Mouse (Mus musculus) forebrain, postnatal 0 days (tissue): ENCODE results near the gene 1810013L24Rik. TPM values are rescaled to one million over a fixed set of nuclear protein-coding genes. Genes with fewer than 3 reads are reported as not detected.
A peak's percentile ranks its signal among the peaks of the same experiment; 100 is the strongest.

Experiments used
- ATAC-seq: fragments of 200-750 bp; cut with Nextera tagmentation; 2 replicates; pipeline ENCODE4 v1.8.0; 2017; ENCODE audit warnings: mild to moderate bottlenecking, moderate library complexity
- DNase-seq: peaks from one replicate; pipeline ENCODE4 v3.0.0-alpha.2; 2015
- H3K27ac ChIP-seq: fragments of 300-500 bp; sonication (generic); 2 replicates; pipeline ENCODE4 v1.5.1; 2014; ENCODE audit warnings: low read depth, mild to moderate bottlenecking, antibody characterized with exemption, low read length, moderate library complexity, mixed read lengths
- H3K27me3 ChIP-seq: fragments of 300-500 bp; sonication (generic); 2 replicates; pipeline ENCODE4 v1.6.1; 2014; ENCODE audit warnings: mild to moderate bottlenecking, low read length, mixed read lengths; ENCODE audit not compliant: insufficient read depth
- H3K36me3 ChIP-seq: fragments of 300-500 bp; sonication (generic); 2 replicates; pipeline ENCODE4 v1.6.1; 2014; ENCODE audit warnings: mild to moderate bottlenecking, moderate library complexity; ENCODE audit not compliant: insufficient read depth
- H3K4me1 ChIP-seq: fragments of 300-500 bp; sonication (generic); 2 replicates; pipeline ENCODE4 v1.6.1; 2014; ENCODE audit warnings: antibody characterized with exemption; ENCODE audit not compliant: insufficient read depth
- H3K4me2 ChIP-seq: fragments of 300-500 bp; sonication (generic); 2 replicates; pipeline ENCODE4 v1.6.1; 2014; ENCODE audit warnings: low read depth, mild to moderate bottlenecking, moderate library complexity
- H3K4me3 ChIP-seq: fragments of 300-500 bp; sonication (generic); 2 replicates; pipeline ENCODE4 v1.5.1; 2014; ENCODE audit warnings: low read depth, low read length, mixed read lengths
- H3K9ac ChIP-seq: fragments of 300-500 bp; sonication (generic); 2 replicates; pipeline ENCODE4 v1.6.1; 2014; ENCODE audit warnings: mild to moderate bottlenecking
- H3K9me3 ChIP-seq: fragments of 300-500 bp; sonication (generic); 2 replicates; pipeline ENCODE4 v1.6.1; 2016; ENCODE audit warnings: low read length
- CTCF ChIP-seq: sonication (generic); IDR thresholded peaks from 2 replicates; pipeline ENCODE4 v1.5.1; 2016; ENCODE audit warnings: antibody characterized with exemption, control low read depth, low read depth
- WGBS: fragments of 180-500 bp; shearing (Covaris S2); extraction: QIAGEN DNeasy Blood & Tissue Kit; methylation state at CpG from one replicate; pipeline ENCODE4 v1.1.7; 2014; 5-methylcytosine and 5-hydroxymethylcytosine counted together
- polyA plus RNA-seq: library from polyadenylated mRNA; unstranded; fragments of >200 nt; fragmentation: Nextera tagmentation; extraction: Ambion mirVana; gene quantifications from 2 replicates; pipeline ENCODE4 v1.2.1, GENCODE M21; 2015
- total RNA-seq: library from RNA; depleted of rRNA; stranded (reverse); fragments of >200 nt; gene quantifications from 2 replicates; pipeline ENCODE4 v1.2.3, GENCODE M21; 2014

Gene 1810013L24Rik
- total and polyA plus RNA-seq, 2 experiments from 2014 or later, result 15.9 to 80.2 TPM

- no peaks in the 10 kb centered on the region for H3K36me3 ChIP-seq
- no peak overlapping the region for H3K4me2 ChIP-seq
- no peak overlapping the region for H3K4me3 ChIP-seq
- H3K27me3 ChIP-seq, result no peaks in the 10 kb centered on the region
- H3K4me1 ChIP-seq, result no peaks in the 10 kb centered on the region
- TF ChIP-seq CTCF, result no peak
- no peaks in the 10 kb centered on the region for H3K9me3 ChIP-seq
- 82% methylated on average over 4 of the region's 4 CpGs for WGBS
- H3K27ac ChIP-seq, result no peak overlapping the region
- ATAC-seq (no peak), DNase-seq (no peak)
- H3K9ac ChIP-seq, result no peak overlapping the region
Measured at GRCm38 (mm10) chr16:8822586-8822985, 7.3 kb upstream of the 1810013L24Rik start.

- ATAC-seq (no peak), DNase-seq (no peak)
- Histone ChIP-seq H3K9ac (no peak overlapping the region), H3K27ac (no peak overlapping the region), H3K4me3 (no peak overlapping the region), H3K36me3 (no peaks in the 10 kb centered on the region), H3K4me1 (no peaks in the 10 kb centered on the region), H3K9me3 (no peaks in the 10 kb centered on the region), H3K27me3 (no peaks in the 10 kb centered on the region), H3K4me2 (no peak overlapping the region)
- 69% methylated on average over 2 of the region's 2 CpGs for WGBS
- no peak for TF ChIP-seq CTCF
Measured at GRCm38 (mm10) chr16:8823661-8824060, 6.2 kb upstream of the 1810013L24Rik start.

- WGBS, result 91% methylated on average over 7 of the region's 7 CpGs
- H3K4me3 ChIP-seq, result no peak overlapping the region
- TF ChIP-seq CTCF, result no peak
- H3K36me3 ChIP-seq, result no peaks in the 10 kb centered on the region
- no peaks in the 10 kb centered on the region for H3K27me3 ChIP-seq
- no peak overlapping the region for H3K9ac ChIP-seq
- ATAC-seq (no peak), DNase-seq (no peak)
- no peak overlapping the region for H3K27ac ChIP-seq
- no peaks in the 10 kb centered on the region for H3K9me3 ChIP-seq
- no peak overlapping the region for H3K4me2 ChIP-seq
- peaks cover 5% of the 10 kb centered on the region; the same call in 1 of the 2 replicates for H3K4me1 ChIP-seq
Measured at GRCm38 (mm10) chr16:8827366-8827765, 2.5 kb upstream of the 1810013L24Rik start.

DNA sequence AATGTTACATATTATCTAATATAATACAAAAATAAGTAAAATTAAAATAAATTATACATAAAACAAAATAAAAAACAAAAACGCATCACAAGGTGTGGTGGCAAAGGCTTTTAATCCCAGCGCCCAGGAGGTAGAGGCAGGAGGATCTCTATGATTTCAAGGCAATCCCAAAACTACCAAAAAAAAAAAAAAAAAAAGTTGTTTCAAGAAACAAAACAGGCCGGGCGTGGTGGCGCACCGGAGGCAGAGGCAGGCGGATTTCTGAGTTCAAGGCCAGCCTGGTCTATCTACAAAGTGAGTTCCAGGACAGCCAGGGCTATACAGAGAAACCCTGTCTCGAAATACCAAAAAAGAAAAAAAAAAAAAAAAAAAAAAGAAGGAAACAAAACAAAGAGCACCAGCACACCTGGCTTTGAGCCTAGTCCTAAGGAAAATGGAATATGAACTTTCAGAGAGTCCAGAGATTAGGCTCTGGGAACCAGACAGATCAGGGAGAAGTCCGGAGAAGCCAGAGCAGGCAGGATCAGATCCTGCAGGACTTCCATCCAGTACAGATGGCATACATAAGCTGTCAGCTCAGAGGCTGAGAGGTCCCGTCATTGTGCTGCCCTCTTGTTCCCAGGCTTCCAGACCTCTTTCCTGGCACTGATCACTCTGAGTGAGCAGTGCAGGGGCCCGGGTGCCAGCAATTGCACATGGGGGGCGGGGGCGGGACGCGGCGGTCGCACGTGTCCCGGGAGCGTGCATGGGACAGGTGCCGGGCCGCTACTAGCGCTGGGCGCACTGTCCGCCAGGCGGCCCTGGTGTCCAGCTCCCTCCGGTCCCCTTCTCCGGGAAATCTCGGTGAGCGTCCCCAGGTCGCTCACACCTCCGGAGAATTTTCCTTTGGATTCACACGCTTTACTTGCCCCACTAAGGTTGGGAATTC lies 1.0 kb upstream of the 1810013L24Rik start:
- WGBS, result 11% methylated on average over 33 of the region's 33 CpGs
- ATAC-seq (peak; percentile 18), DNase-seq (no peak)
- Histone ChIP-seq H3K9me3 (no peaks in the 10 kb centered on the region), H3K36me3 (peaks cover 4% of the 10 kb centered on the region), H3K9ac (peak overlapping the region; percentile 63), H3K4me2 (peak overlapping the region; percentile 97), H3K27ac (peak overlapping the region; percentile 83), H3K4me1 (peaks cover 15% of the 10 kb centered on the region), H3K4me3 (peak overlapping the region; percentile 56), H3K27me3 (no peaks in the 10 kb centered on the region)
- peak; percentile 55 for TF ChIP-seq CTCF

DNA sequence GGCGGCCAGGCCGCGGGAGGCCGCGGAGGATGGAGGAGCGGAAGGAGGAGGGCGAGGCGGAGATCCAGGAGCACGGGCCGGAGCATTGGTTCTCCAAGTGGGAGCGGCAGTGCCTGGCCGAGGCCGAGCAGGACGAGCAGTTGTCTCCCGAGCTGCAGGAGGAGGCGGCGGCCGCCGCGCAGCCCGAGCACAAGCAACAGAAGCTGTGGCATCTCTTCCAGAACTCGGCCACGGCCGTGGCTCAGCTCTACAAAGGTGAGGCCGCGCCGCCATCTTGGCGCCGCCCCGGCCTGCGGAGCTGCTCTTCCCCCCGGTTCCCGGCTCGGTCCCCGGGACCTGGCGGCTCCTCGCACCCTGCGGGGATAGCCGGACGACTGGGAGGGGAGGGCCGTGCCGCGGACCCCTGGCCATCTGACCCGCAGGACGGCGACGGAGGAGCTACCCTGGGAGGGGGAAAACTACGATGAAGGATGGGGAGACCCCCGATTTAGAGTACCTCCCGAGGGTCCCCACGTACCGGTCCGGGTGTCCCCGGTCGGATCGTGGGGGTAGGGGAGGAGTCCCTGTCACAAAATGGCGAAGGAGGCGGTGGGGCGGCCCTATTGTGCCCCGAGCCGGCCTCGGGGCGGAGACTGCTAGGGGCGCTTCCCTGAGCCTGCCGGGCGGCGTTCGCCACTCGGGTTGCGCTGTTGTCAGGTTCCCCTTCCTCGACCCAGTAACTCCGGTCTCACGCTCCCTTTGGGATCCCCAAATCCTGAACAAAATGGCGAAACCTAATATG lies 721 bp downstream of the 1810013L24Rik start:
- Histone ChIP-seq H3K4me1 (peaks cover 18% of the 10 kb centered on the region), H3K4me2 (peak overlapping the region; percentile 79), H3K9ac (peak overlapping the region; percentile 99), H3K27me3 (no peaks in the 10 kb centered on the region), H3K4me3 (peak overlapping the region; percentile 100), H3K27ac (peak overlapping the region; percentile 97), H3K36me3 (peaks cover 4% of the 10 kb centered on the region), H3K9me3 (no peaks in the 10 kb centered on the region)
- WGBS, result under 1% methylated on average over 68 of the region's 74 CpGs
- ATAC-seq (peak; percentile 3), DNase-seq (peak; percentile 70)
- no peak for TF ChIP-seq CTCF

DNA sequence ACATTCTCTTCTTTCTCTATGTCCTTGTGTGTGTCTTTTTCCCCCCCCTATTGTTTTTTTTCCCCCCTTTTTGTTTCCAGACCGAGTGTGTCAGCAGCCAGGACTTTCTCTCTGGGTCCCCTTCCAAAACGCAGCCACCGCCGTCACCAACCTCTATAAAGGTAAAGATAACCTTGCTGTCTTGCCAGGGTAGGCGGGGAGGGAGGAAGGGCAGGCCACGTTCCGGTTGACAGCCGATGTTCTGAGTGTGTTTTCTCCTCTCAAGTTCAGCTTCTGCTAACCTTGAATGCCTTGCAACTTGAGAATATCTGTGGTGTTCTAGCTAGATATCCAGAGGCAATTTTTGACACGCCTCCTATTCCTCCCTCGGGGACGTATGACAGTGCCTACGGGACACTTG lies 1.3 kb downstream of the 1810013L24Rik start:
- H3K27me3 ChIP-seq, result no peaks in the 10 kb centered on the region
- peaks cover 19% of the 10 kb centered on the region for H3K4me1 ChIP-seq
- DNase-seq (no peak), ATAC-seq (no peak)
- H3K9me3 ChIP-seq, result no peaks in the 10 kb centered on the region
- peak overlapping the region; percentile 99 for H3K9ac ChIP-seq
- H3K36me3 ChIP-seq, result peaks cover 4% of the 10 kb centered on the region
- peak overlapping the region; percentile 100 for H3K4me3 ChIP-seq
- WGBS, result under 1% methylated on average over 12 of the region's 12 CpGs
- H3K4me2 ChIP-seq, result peak overlapping the region; percentile 79
- H3K27ac ChIP-seq, result peak overlapping the region; percentile 97
- TF ChIP-seq CTCF, result no peak
